Mouse (Mus musculus) cerebellum, adult 2 months (tissue): ENCODE data around the gene Mlf2.

Source experiments
- CTCF ChIP-seq: fragments of 200-500 bp; IDR thresholded peaks from 2 replicates; pipeline ENCODE4 v1.5.1; 2011; ENCODE audit warnings: low read depth, mild to moderate bottlenecking, control low read depth, low read length, moderate library complexity, borderline replicate concordance; ENCODE audit not compliant: insufficient read depth
- POLR2A ChIP-seq: fragments of 200-500 bp; IDR thresholded peaks from 2 replicates; pipeline ENCODE4 v1.6.1; 2011; ENCODE audit warnings: low read length, control low read depth, borderline replicate concordance; ENCODE audit not compliant: insufficient read depth

DNA sequence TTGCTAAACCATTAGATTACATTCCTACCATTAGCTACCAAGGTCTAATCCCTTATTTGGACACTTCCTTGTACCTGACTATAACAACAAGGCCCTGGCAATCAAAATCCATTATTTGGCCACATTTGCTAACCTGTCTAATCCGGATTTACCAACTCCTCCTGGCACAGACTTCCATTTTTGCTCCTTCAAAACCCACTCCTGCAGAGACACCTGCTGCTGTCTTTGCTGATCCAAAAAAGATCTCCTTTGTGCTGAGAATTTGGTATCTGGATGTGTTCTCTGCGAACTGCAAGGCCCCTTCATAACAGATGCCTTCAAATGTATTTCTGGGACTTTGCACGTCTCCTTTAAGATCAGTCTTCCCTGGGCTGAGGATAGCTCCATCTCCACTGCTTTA lies 12.3 kb downstream of the Mlf2 start:
- TF ChIP-seq CTCF (no peak), POLR2A (no peak)
